Mouse (Mus musculus): ENCODE data around the gene Tmem131. TPM values are rescaled to one million over a fixed set of nuclear protein-coding genes. Genes with fewer than 3 reads are reported as not detected.

The Tmem131 gene
- polyA plus RNA-seq, 1 experiment, result 12.2 TPM

GRCm38 (mm10) chr1:36883805-36884204 is 59.7 kb downstream of the Tmem131 start:
- no peak for TF ChIP-seq USF1 (IDR thresholded peaks at IDR 0.05; ENCODE audit: low read depth)
- no peak for TF ChIP-seq POLR2AphosphoS2 (IDR thresholded peaks at IDR 0.05; ENCODE audit: insufficient read length, low read depth)
- TF ChIP-seq E2F4 (IDR thresholded peaks at IDR 0.05; ENCODE audit: insufficient read depth), result no peak
- TF ChIP-seq MYOD1 (IDR thresholded peaks at IDR 0.05; ENCODE audit: control insufficient read depth in 1 of 3, insufficient read length in 2 of 3, low read depth in 2 of 3), result no peak
- TF ChIP-seq CEBPB (IDR thresholded peaks at IDR 0.05; ENCODE audit: insufficient read depth, poor library complexity, severe bottlenecking), result no peak
- TF ChIP-seq TCF12 (IDR thresholded peaks at IDR 0.05; ENCODE audit: insufficient read depth, poor library complexity, severe bottlenecking), result no peak
- TF ChIP-seq MYOG (IDR thresholded peaks at IDR 0.05; ENCODE audit: control insufficient read depth in 1 of 3, insufficient read depth in 1 of 3, insufficient read length in 2 of 3, low read depth in 2 of 3), result no peak
- no peak for TF ChIP-seq REST (IDR thresholded peaks at IDR 0.05; ENCODE audit: insufficient read depth, insufficient read length)
- TF ChIP-seq POLR2A (IDR thresholded peaks at IDR 0.05; ENCODE audit: insufficient read length, low read depth), result no peak
- no peak for TF ChIP-seq SRF (IDR thresholded peaks at IDR 0.05; ENCODE audit: control insufficient read depth, insufficient read length, low read depth)
- no peaks in the 10 kb centered on the region for H3K36me3 ChIP-seq (ENCODE audit: control insufficient read depth, insufficient read depth)
- H3K79me2 ChIP-seq (ENCODE audit: control insufficient read depth, insufficient read depth), result peaks cover 4% of the 10 kb centered on the region
- H3K27me3 ChIP-seq (ENCODE audit: control insufficient read depth, insufficient read depth, insufficient read length), result no peaks in the 10 kb centered on the region
- no peak overlapping the region for H3K4me3 ChIP-seq
- H3ac ChIP-seq (ENCODE audit: control insufficient read depth, insufficient read length), result no peak overlapping the region
- H3K4me2 ChIP-seq (ENCODE audit: low read depth), result peak overlapping the region; percentile 27

- Histone ChIP-seq H3K27me3 (ENCODE audit: control insufficient read depth, insufficient read depth, insufficient read length) (no peaks in the 10 kb centered on the region), H3ac (ENCODE audit: control insufficient read depth, insufficient read length) (no peak overlapping the region), H3K79me2 (ENCODE audit: control insufficient read depth, insufficient read depth) (no peaks in the 10 kb centered on the region), H3K4me3 (no peak overlapping the region), H3K36me3 (ENCODE audit: control insufficient read depth, insufficient read depth) (no peaks in the 10 kb centered on the region), H3K4me2 (ENCODE audit: low read depth) (no peak overlapping the region)
- peak in 1 of 3 experiments; percentile 5 for TF ChIP-seq MYOG (IDR thresholded peaks at IDR 0.05; ENCODE audit: control insufficient read depth in 1 of 3, insufficient read depth in 1 of 3, insufficient read length in 2 of 3, low read depth in 2 of 3)
- TF ChIP-seq USF1 (IDR thresholded peaks at IDR 0.05; ENCODE audit: low read depth), result no peak
- no peak for TF ChIP-seq POLR2AphosphoS2 (IDR thresholded peaks at IDR 0.05; ENCODE audit: insufficient read length, low read depth)
- TF ChIP-seq TCF3 (IDR thresholded peaks at IDR 0.05; ENCODE audit: insufficient read length, low read depth), result no peak
- TF ChIP-seq MYOD1 (IDR thresholded peaks at IDR 0.05; ENCODE audit: control insufficient read depth in 1 of 3, insufficient read length in 2 of 3, low read depth in 2 of 3), result peak in 2 of 3 experiments; percentile 27 to 42
These were observed 64.3 kb downstream of the Tmem131 start for GRCm38 (mm10) chr1:36879154-36879553.

DNA sequence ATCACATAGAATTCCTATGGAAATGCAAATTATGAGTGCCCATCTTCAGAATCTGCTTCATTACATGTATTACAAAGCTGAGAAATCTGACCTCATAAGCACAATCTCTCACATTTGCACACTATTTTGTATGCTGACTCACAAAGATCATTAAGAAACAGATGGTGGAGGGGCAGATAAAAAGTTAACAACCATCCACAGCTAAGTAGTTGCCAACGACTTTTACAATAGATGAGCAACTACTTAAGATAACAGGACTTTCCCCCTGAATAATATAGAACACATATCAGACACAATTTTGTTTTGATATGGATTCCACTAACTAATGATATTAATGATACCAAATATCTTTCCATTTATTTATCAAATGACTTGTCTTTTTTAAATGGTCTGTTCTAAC is 66.3 kb downstream of the Tmem131 start:
- no peaks in the 10 kb centered on the region for H3K36me3 ChIP-seq (ENCODE audit: control insufficient read depth, insufficient read depth)
- H3K79me2 ChIP-seq (ENCODE audit: control insufficient read depth, insufficient read depth), result no peaks in the 10 kb centered on the region
- no peak overlapping the region for H3K4me2 ChIP-seq (ENCODE audit: low read depth)
- no peak overlapping the region for H3ac ChIP-seq (ENCODE audit: control insufficient read depth, insufficient read length)
- no peak for TF ChIP-seq SRF (IDR thresholded peaks at IDR 0.05; ENCODE audit: control insufficient read depth, insufficient read length, low read depth)
- TF ChIP-seq REST (IDR thresholded peaks at IDR 0.05; ENCODE audit: insufficient read depth, insufficient read length), result no peak
- TF ChIP-seq TCF12 (IDR thresholded peaks at IDR 0.05; ENCODE audit: insufficient read depth, poor library complexity, severe bottlenecking), result no peak
- no peak for TF ChIP-seq USF1 (IDR thresholded peaks at IDR 0.05; ENCODE audit: low read depth)
- TF ChIP-seq MAX (IDR thresholded peaks at IDR 0.05; ENCODE audit: low read depth), result no peak
- TF ChIP-seq POLR2A (IDR thresholded peaks at IDR 0.05; ENCODE audit: insufficient read length, low read depth), result no peak
- H3K4me3 ChIP-seq, result no peak overlapping the region
- H3K27me3 ChIP-seq (ENCODE audit: control insufficient read depth, insufficient read depth, insufficient read length), result no peaks in the 10 kb centered on the region

DNA sequence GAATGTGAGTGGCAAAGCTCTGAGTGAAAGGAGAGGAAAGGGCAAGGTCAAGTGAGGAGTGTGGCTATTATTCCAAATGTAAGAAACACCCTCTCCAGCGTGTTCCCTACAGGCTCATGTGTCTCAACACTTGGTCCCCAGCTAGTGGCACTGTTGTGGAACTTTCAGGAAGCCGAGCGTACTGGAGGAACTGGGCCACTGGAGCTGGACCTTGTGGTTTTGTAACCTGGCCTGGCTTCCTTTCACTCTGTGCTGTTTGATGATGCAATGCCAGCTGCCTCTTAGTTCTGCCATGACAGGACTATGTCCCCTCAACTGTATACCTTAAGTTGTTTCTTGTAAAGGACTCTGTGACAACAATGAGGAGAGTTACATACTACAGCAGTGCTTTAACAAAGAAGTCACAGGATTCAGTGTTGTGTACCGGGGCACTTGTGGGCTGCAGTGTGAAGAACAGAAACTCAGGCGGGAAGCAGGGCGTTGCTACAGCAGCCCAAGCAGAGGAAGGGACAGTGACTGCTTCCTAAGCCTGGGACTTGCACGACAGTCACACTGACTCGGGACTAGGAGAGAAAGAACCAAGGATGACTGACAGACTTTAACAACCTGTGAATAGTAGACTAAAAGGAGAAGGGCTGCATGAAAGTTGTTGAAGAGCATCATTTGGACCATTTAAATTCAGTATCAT is 68.4 kb downstream of the Tmem131 start:
- peak; percentile 73; the same call in 1 of the 2 replicates for TF ChIP-seq CEBPB (IDR thresholded peaks at IDR 0.05; ENCODE audit: insufficient read depth, poor library complexity, severe bottlenecking)
- TF ChIP-seq MYOG (IDR thresholded peaks at IDR 0.05; ENCODE audit: control insufficient read depth in 1 of 3, insufficient read depth in 1 of 3, insufficient read length in 2 of 3, low read depth in 2 of 3), result peak in 1 of 3 experiments; percentile 59
- TF ChIP-seq MYOD1 (IDR thresholded peaks at IDR 0.05; ENCODE audit: control insufficient read depth in 1 of 3, insufficient read length in 2 of 3, low read depth in 2 of 3), result no peak
- Histone ChIP-seq H3K4me2 (ENCODE audit: low read depth) (no peak overlapping the region), H3K4me3 (no peak overlapping the region), H3K79me2 (ENCODE audit: control insufficient read depth, insufficient read depth) (no peaks in the 10 kb centered on the region), H3K36me3 (ENCODE audit: control insufficient read depth, insufficient read depth) (peaks cover 1% of the 10 kb centered on the region), H3ac (ENCODE audit: control insufficient read depth, insufficient read length) (no peak overlapping the region), H3K27me3 (ENCODE audit: control insufficient read depth, insufficient read depth, insufficient read length) (no peaks in the 10 kb centered on the region)

GRCm38 (mm10) chr1:36871238-36871637 is 72.2 kb downstream of the Tmem131 start:
- Histone ChIP-seq H3K4me3 (no peak overlapping the region), H3ac (ENCODE audit: control insufficient read depth, insufficient read length) (no peak overlapping the region), H3K27me3 (ENCODE audit: control insufficient read depth, insufficient read depth, insufficient read length) (no peaks in the 10 kb centered on the region), H3K4me2 (ENCODE audit: low read depth) (no peak overlapping the region), H3K79me2 (ENCODE audit: control insufficient read depth, insufficient read depth) (no peaks in the 10 kb centered on the region), H3K36me3 (ENCODE audit: control insufficient read depth, insufficient read depth) (peaks cover 3% of the 10 kb centered on the region)
- no peak for TF ChIP-seq MAX (IDR thresholded peaks at IDR 0.05; ENCODE audit: low read depth)
- TF ChIP-seq TCF3 (IDR thresholded peaks at IDR 0.05; ENCODE audit: insufficient read length, low read depth), result no peak
- TF ChIP-seq POLR2AphosphoS2 (IDR thresholded peaks at IDR 0.05; ENCODE audit: insufficient read length, low read depth), result no peak
- TF ChIP-seq TCF12 (IDR thresholded peaks at IDR 0.05; ENCODE audit: insufficient read depth, poor library complexity, severe bottlenecking), result no peak
- no peak for TF ChIP-seq E2F4 (IDR thresholded peaks at IDR 0.05; ENCODE audit: insufficient read depth)
- no peak for TF ChIP-seq POLR2A (IDR thresholded peaks at IDR 0.05; ENCODE audit: insufficient read length, low read depth)
- no peak for TF ChIP-seq MYOD1 (IDR thresholded peaks at IDR 0.05; ENCODE audit: control insufficient read depth in 1 of 3, insufficient read length in 2 of 3, low read depth in 2 of 3)
- TF ChIP-seq USF1 (IDR thresholded peaks at IDR 0.05; ENCODE audit: low read depth), result no peak

Measured in myocyte (in vitro differentiated cells).